Mouse (Mus musculus) testis, postnatal 14 days (tissue): ENCODE results near the gene Glp2r.

Experiments used
- DNase-seq: peaks from one replicate; pipeline ENCODE4 v3.0.0; 2021; ENCODE audit warnings: low spot score

Glp2r gene

DNA sequence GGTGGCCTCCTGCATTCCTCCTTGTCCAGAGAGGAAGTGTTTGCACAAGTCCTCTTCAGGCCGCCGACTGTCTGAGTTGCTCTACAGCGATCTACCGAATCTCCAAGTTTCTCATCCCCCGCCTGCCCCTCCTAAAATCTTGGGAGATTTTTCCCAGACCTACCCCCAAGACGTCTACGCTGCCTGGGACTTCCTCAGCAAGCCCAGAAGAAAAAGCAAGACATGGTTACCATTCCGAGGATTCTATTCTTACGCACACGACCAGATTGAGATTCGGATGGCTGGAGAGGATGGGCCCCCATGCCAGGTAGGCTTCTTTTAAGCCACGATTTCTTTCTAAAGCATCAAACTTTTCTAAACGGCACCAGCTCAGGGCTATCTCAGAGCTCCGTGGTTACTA is at the start of gene Glp2r:
Glp2r (minus strand) TSS at position 101 of the 400 bp plus-strand sequence.
- no peak for DNase-seq

DNA sequence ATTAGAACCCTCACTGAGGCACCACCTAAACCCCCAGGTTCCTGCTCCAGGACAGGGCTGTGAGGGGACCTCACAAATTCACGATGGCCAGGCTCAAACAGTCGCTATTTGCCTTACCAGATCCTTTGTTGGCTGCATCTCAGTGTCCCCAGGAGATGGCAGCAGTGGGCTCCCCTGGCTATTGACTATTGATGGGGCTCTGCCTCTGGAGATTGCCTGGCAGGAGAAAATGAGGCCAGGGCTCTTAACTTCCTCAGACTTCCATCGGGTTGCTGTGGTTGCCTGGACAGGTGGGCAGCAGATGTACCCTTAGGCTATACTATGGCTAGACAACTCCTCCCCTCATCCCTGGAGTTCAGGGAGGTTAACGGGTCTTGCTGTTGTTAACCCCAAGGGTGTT is 49.3 kb upstream of the Glp2r start:
- DNase-seq, result no peak

DNA sequence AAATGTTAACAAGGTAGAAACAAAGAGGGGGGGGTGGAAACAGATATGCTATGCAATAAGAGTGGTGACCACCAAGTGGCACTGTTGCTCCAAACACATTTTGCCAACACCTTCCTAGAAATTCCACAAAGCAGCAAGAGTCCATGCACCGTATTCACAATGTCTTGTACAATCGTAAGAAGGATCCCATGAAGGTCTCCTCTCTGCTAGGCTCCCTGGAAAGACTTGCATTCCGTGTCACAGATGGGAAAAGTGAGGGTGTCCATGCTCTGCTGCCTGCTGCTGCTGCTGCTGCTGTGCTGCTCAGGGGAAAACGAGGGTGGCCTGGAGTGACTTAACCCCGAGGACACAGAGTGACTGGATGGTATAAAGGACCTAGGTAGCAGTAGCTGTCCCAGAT is 48.7 kb upstream of the Glp2r start:
- no peak for DNase-seq

DNA sequence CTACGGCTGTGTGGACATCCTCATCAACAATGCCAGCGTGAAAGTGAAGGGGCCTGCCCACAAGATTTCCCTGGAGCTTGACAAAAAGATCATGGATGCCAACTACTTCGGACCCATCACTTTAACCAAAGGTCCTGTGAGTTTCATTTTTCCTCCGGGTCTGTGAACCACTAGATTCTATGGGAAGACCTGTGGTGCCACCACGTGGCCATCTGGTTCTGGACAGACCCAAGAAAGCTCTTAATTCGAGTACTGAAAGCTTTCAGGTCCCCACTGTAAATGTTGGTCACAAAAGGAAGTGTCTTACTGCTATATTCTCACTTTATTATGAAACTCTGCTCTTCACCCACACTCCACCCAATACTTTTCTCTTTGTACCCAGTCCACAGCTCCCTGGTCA is 40.6 kb upstream of the Glp2r start:
- DNase-seq, result no peak

DNA sequence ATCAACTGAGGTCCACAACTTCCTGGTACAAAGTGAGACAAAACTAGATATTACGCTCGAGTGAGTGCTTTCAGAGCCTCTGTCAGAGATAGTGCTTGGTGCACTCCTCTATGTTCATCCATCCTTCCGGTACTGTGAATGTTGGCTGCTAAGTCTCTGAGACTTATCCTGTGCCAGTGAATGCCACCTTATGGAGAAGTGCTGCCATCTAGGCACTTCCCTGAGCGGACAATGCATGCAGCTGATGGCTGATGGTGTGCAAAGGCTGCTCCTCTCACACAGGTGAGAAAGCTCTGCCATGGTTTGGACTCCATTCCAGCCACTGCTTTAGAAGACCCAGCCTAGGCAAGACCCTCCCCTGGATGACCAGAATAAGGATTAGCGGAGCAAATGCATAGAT is 37.1 kb upstream of the Glp2r start:
- DNase-seq, result no peak

DNA sequence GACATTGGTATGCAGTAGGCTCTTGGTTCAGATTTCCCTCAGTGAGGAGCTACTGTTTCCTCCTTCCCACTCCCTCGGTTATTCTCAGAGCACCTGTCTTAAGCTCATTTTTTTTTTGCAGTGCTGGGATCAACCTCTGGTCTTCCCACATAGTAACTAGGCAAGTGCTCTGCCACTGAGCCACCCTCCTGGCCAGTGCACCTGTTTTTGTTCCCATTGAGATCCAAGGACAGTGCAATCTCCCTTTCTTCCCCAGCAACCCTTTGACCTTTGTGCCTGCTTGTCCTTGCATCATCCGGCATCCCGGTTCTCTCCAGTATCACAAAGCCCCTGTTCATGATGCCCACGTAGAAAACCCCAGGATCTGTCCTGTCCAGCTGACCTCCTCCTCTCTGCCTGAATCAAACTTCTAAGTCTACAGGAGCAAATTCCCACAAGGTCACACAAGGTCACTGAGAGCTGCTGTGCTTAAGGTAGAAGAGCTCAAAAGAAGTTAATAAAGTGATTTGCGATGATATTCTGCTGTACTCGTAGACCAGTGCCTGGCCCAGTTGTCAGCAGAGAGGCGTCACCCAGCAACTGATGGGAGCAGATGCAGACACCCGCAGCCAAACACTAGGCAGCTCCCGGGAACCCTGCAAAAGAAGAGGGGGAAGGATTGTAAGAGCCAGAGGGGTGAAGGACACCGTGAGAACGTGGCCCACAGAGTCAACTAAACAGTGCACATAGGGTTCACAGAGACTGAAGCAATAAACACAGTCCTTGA is 36.1 kb upstream of the Glp2r start:
- DNase-seq, result no peak

DNA sequence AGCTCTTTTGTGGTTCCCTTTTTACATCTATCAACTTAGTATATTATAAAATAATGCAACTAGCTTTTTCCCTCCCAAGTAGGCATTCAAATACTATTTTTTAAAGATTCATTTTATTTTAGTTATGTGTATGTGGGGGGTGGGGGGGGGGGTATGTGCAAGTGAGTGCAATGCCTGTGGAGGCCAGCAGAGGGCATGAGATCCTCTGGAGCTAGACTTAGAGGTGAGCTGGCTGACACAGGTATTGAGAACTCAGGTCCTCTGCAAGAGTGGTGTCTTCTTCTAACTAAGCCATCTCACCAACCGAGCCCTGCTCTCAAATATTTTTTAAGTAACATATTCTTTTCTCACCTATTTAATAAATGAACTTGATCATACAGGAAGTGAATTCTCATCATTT is 34.6 kb upstream of the Glp2r start:
- no peak for DNase-seq

DNA sequence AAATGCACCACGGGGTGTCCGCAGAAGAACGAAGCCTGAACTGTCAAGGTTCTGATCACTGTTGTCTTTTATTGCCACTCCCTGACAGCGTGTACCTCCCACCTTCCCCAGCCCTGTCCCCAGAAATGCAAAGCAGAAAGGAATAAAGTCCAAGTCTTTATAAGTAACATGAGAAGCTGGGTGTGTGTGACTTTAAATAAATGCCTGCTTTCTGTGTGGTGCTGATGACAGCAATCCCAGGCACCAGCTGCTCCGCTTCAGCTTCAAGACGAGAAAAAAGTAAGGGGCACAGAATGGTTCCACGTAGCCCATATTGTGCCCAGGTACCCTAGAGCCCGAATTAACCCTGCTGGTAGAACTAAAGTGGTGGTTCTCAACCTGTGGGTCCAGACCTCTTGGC is 30.2 kb upstream of the Glp2r start:
- no peak for DNase-seq

DNA sequence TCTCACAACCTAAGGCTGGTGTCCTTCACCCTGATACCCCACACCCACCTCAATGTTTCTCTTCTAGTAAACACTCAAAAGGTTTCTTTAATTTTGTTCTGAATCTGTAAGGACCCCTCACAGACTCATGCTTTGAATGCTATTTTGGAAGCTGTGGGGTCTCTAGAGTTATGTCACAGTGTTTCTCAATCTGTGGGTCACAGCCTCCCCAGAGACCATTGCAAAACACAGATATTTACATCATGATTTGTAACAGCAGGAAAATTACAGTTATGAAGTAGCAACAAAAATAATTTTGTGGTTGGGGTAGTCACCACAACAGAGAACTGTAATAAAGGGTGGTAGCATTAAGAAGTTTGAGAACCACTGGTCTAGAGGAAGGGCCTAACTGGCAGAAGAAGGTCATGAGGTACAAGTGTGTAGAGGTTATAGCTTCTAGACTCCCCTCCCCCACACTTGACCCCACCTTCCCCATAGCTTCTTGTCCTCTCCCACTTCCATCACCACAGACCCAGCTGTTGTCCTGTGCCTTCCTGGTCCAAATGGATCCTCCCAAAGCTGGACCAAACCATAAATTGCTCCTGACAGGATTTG is 29.3 kb upstream of the Glp2r start:
- DNase-seq, result no peak

DNA sequence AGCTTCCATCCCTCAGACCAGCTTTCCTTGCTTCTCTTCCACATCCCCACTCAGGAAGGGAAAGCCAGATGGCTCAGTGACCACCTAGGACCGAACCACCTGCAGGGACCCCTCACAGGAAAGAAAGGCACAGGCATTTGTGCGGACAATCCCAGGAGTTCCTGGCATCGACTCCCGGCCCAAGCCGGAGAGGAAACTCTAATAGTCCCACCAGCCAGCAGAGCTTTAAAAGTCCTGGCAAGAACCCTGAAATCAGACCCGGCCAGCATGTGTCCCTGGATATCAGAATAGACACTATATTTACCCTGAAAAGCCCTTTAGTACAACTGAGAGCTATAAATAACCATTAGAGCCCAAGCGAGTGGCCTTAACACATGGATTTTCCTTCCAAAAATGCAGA is 27.0 kb upstream of the Glp2r start, which contains the start of gene Dhrs7c:
Dhrs7c (plus strand) TSS at position 257 of the 400 bp plus-strand sequence.
- DNase-seq, result no peak

DNA sequence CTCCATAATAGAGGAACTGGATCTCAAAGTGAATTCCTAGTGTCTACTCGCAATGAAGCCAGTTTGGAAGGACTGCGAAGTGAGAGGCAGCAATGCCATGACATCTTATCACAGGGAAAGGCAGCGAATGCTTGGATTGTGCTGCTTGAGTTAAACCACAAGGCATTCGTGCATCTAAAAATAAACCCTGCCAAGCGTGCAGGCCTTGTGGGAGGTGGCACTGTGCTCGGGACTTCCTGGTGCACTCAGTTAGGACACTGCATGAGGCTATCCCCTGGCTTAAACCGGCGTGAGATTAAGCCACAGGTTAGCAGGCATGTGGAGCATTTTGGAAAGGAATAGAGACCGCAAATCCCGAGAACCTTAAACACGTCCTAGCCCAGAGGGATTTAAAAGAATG is 19.2 kb upstream of the Glp2r start:
- DNase-seq, result no peak

DNA sequence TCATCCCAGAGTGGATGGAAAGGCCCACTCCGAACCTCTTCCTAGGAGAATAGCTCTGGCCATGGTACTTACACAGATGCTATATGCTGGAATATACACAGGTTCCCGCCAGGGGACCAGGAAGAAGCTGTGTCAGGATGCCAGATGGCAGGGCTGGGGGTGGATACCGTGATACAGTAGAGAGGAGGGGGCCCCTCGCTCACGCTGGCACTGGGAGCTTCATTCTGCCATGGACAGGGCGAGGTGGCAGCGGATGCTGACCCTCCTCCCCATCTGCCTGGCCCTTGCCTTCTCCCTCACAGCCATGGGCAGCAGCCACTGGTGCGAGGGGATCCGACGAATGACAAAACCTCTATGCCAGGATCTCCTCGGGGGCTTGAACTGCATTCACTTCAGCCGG is 3.4 kb upstream of the Glp2r start, which contains the start of gene Gsg1l2:
Gsg1l2 (plus strand) TSS at position 230 of the 400 bp plus-strand sequence.
- DNase-seq, result no peak

DNA sequence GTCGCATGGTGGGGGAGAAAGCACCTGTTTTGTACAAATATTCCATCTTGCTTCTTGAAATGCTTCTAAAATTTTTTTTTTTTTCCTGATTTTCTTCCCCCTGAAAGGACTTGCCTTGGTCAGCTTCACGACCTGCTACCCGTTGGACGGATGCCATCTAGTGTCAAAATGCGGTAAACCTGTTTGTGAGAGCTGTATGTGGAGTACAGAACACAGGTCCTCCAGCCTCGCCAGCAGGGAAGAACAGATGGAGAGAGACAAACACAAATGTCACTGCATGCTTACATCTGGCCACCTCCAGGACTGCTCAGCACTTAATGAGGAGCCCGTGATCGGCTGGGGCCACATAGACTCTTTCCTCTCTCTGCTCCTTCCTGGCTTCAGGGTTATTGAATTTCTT is 1.6 kb upstream of the Glp2r start:
- DNase-seq, result no peak

DNA sequence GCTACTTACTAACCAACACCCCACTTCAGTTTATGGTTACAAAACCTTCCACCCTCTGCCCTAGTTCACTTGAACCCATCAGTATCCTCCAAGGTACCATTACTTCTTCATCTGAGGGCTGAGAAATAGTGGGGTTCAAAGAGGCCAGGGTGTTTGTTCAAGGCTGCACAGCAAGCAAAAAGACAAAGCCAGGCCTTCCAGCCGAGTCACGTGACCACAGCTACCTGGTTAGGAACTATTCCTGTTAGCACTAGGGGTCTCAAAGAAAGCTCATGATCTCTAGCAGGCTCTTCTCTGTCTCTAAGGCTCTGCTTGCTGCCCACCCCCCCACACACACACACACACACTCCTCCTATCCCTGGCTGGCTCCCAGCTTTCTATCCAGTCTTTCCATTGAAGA is 738 bp upstream of the Glp2r start:
- no peak for DNase-seq

DNA sequence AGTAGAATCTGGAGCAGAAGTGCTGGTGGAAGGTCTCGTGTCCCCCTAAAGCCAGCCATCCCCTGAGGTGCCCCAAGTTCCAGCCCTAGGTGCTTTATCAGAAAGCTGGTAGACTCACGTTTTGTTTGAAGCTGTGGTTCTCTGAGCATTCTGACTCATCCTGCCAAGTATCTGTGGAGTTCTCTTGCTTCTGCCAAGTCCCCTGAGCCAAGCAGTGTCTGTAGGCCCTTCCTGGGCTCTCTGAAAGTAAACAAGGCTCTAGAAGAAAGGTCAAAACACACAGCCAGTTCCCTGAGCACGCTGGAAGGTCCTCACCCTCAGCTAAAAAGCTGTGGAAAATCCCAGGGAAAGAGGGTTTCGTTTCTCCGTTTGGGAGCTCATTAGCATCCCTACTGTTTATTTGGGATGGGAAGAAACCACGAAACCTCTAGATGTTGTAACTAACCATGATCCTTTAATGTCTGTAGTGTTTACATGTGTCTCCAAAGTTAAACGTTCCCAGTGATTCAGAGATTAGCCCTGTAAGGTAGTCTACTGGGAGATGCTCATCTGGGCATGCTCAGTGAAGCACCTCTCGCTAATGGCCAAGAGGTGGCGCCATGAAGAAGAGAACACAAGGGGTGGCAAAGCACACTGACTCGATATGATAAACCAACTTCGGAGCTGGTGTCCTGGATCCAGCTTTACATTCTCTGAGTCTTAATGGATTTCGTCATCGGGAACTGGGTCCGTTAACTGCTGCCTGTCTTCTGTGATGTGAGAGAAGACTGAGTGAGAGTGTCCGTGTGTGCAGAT is 13.4 kb downstream of the Glp2r start:
- no peak for DNase-seq

DNA sequence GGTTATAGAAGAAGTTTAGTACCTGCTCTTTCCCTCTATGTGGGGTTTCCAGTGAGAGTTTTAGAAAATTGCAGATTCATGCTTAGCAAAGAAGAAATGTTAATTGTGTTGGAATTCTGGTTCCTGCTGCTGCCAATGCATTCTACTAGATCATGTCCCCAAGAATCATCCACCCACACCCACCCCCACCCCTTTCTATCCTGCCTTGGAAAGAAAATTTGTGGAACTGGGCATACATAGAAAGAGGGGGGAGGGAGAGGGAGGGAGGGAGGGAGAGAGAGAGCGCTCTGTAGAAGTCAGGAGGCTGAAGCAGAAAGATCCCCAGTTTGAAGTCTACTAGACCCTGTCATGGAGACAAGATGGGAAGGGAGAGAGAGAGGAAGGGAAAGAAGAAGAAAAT is 14.7 kb downstream of the Glp2r start:
- no peak for DNase-seq

DNA sequence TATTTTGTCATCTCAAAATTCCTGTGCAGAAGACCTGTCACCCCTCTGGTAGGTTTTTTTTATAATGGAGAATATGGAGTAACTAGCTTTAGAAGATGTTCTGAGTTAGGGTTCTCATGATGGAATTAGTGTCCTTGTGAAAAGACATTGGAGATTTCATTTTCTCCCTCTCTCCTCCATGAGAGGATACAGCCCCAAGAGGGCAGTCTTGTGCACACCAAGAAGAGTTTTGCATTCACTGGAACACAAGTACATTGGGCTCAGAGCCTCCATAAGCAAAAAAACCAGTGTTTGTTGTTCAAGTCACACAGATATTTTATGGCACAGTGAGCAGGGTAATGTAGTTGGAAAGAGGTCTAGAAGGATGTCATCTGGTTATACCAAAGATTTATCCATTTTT is 29.4 kb downstream of the Glp2r start:
- no peak for DNase-seq

DNA sequence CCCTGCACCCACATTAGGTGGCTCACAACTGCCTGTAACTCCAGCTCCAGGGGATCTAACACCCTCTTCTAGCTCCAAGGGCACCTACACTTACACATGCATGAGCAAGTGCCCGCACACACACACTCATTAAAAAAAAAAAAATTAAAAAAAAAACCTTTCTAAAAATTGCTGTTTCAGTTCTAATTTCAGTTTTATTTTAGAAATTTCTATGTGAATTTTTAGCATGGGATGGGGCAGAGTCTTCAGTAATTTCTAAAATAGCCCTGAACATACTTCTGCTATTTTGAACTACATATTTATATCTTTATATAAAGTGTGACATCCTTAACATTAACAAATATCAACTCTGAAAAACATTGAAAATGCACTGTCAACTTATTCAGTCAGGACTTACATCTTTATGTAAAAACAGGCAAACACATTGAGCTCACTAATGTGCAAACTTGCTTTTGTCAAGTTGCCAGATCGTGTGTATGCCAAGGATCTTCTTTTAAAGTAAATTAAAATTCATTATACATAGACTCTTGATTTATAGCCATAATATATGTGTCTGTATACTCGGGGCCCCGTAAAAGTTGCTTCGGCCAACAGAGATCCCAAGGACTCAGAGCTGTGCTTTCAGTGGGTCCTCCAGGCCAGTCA is 32.0 kb downstream of the Glp2r start:
- no peak for DNase-seq

DNA sequence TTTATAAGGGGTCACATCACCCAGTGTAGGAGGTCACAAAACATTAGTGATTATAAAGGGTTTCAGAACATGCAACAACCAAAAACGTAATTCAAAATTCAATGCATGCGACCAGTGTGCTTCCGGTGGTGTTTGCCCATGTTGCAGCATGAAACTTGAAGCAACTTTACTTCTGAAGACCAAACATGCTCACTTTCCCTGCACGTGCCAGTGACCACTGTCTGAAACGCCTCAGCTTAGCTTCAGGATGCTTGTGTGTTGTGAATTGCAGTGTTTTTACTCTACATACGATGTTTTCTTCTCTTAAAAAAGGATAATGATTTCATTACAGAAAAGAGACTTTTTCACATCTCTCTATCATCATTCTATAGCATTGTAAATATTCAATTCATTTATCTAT is 32.6 kb downstream of the Glp2r start:
- DNase-seq, result no peak

DNA sequence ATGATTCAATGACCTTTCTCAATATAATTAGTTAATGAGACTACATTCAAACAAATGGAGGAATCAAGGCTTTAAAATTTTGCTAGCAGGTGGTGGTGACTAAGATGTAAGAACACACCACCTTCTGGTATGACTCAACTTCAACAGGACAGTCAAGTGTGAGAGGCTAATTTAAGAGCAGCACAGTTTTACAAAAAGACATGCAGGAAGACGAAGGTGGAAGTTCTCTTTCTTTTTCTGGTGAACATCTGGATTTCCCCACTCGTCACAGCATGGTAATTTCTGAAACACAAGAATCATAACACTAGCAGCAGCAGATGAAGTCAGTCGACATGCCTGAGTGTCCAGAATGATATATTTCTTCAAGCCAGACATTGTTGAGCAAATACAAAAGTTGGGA is 36.4 kb downstream of the Glp2r start:
- DNase-seq, result no peak

DNA sequence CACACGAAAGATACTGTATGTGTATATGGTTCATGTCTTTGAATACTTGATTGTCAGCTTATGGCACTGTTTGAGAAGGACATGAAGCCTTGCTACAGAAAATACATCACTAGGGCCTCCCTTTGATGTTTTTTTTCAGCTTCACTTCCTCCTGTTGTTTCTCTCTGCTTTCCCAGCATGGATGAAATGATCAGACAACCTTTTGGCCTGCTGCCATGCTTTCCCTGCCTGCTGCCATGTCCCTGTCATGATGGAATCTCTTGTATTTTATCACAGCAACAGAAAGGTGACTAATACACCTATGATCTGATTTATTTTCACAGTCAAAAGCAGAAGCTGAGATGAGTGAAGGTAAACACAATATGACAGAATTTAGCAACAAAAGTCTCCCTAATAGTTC is 37.2 kb downstream of the Glp2r start:
- DNase-seq, result no peak

DNA sequence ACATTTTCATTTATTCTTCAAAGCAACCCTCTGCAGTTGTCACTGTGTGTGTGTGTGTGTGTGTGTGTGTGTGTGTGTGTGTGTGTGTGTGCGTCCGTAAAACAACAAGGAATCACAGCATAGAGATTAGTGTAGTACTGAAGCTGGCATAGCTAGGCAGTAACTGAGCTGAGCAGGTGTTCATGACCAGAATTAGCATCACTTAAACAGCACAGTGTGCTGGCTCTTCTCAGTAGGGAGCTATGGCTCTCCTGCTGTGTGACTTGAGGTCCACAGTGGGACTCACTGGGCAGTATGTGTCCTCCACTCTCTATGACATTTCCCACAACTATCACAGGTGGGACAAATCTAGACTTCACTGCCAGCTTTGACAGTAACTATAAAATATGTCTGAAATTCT is 39.9 kb downstream of the Glp2r start:
- DNase-seq, result no peak

DNA sequence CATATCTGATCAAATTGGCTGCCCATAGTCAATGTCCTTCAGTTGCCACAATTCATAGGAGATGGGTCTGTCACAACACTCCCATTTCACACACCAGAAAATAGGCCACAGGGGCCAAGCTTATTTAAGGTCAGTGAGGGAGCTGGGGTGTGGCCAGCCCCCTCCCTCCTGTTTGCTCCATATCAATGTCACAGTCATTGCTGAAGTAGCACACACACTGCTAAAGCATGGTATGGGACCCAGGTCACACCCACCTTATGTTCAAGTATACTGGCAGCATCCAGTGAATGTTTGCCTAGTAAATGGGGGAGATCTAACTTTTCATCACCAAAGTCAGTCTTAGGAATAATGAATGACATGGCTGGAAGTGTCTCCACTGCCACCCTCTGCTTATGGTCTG is 42.2 kb downstream of the Glp2r start:
- DNase-seq, result no peak
